Mouse (Mus musculus): ENCODE results near the gene Gm14743.
"Not testable (repeated sequence)": the region's sequence is repeated elsewhere in the genome, so short reads cannot be mapped to it uniquely, and the experiment has no call there.

The Gm14743 gene

DNA sequence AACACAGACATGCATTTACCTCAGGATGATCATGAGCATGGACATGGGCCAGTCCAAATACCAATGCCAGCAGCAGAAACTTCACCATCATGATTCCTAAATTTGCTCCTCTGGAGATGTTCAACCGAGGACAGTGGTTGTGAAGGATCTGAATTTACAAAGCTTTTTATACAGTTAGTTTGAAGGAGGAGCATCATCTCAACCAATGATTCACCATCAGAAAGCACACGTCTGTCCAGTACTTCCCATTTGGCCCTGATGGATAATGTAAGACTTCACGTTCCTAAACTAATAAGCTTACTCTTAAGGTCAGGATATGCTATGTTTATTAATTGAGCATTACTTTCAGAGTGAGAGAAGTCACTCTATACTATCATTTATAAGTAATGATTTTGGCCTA lies at the start of gene Gm14743:
Gene Gm14743 (minus strand): TSS at position 101 of the 400 bp plus-strand sequence.
- DNase-seq (ENCODE audit: low read depth, low spot score) = not testable (repeated sequence)

DNA sequence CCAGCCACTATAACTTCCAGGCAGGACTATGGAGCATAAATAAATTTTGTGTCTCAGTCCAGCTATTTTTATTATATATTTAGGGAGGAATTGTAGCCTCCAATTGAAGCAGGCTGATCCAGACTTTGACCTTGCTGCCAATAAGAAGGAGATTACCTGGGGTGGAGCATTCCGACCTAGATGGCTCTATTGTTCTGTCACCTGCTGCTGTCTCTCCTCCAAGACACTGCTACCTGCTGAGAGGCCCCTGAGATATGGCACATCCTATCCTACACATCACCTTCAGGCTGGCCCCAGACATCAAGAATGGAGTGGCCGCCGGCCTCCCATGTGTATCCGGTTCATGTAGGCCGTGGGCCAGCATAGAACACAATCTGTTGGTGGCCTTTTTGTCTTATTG lies 42.9 kb downstream of the Gm14743 start:
- no peak for DNase-seq (ENCODE audit: low read depth, low spot score)

DNA sequence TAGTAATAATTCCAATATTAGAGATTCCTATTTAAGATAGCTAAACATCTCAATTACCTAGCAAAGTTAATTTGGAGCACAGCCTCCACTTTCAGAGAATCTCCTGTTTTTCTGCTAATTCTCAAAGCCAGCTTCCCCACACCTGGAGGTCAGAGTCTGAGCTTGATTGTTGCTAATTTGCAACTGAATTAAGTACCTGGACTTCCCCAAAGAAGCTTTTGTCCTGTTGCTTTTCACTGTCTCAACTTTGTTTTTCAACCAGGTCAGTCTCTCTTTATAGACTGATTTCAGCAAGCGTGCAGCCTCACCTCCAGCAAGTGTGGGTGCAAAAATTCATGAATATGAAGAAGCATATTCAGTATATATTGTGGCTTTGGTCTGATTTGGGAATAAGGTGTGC lies 43.5 kb downstream of the Gm14743 start:
- DNase-seq (ENCODE audit: low read depth, low spot score) = not testable (repeated sequence)
